Comparison of ENCODE assay signal across 8 mouse cellular contexts in genomic region chr6:118984181-118984901, GRCm38 (mm10).
DNase-seq lines count a peak whose midpoint lies in the region; ATAC-seq and TF ChIP-seq lines count a peak whose summit lies in the region.

No protein-coding gene starts in this region.

- TF ChIP-seq POLR2A in limb, embryonic 14.5 days (IDR thresholded peaks at IDR 0.05; ENCODE audit: borderline replicate concordance, extremely low read depth, insufficient read depth, insufficient read length), result no peak

- no peak for ATAC-seq in midbrain, embryonic 12.5 days (ENCODE audit: low FRiP score, low read depth)
- no peak for ATAC-seq in midbrain, embryonic 14.5 days (ENCODE audit: low FRiP score, low TSS enrichment)
- peak; percentile 49; the same call in 1 of the 2 replicates for ATAC-seq in limb, embryonic 14.5 days (ENCODE audit: low FRiP score, low read depth)

- 66% methylated on average over 11 of the region's 11 CpGs for WGBS in midbrain, embryonic 12.5 days
- 70% methylated on average over 11 of the region's 11 CpGs for WGBS in midbrain, embryonic 14.5 days
- 19% methylated on average over 11 of the region's 11 CpGs for WGBS in limb, embryonic 14.5 days

- H3K36me3 ChIP-seq in midbrain, embryonic 12.5 days, result no peaks in the 10 kb centered on the region
- no peaks in the 10 kb centered on the region for H3K36me3 ChIP-seq in midbrain, embryonic 14.5 days (ENCODE audit: control insufficient read depth, insufficient read depth, low read length)
- no peaks in the 10 kb centered on the region for H3K36me3 ChIP-seq in limb, embryonic 14.5 days (ENCODE audit: control insufficient read depth, insufficient read depth, low read length)

- no peak overlapping the region for H3K4me2 ChIP-seq in midbrain, embryonic 12.5 days (replicated peaks)
- H3K4me2 ChIP-seq in midbrain, embryonic 14.5 days (ENCODE audit: low read length), result no peak overlapping the region
- no peak overlapping the region for H3K4me2 ChIP-seq in limb, embryonic 14.5 days (replicated peaks; ENCODE audit: low read depth, low read length, severe bottlenecking)

- H3K4me3 ChIP-seq in midbrain, embryonic 12.5 days, result no peak overlapping the region
- no peak overlapping the region for H3K4me3 ChIP-seq in midbrain, embryonic 14.5 days (replicated peaks; ENCODE audit: low read depth, low read length)
- no peak overlapping the region for H3K4me3 ChIP-seq in limb, embryonic 14.5 days (replicated peaks; ENCODE audit: low read length)

- 0 out of 2 replicates have a peak overlapping the region, but pooled peaks have one; percentile 6 for H3K9ac ChIP-seq in midbrain, embryonic 12.5 days (replicated peaks)
- H3K9ac ChIP-seq in midbrain, embryonic 14.5 days (replicated peaks; ENCODE audit: low read length), result no peak overlapping the region
- H3K9ac ChIP-seq in limb, embryonic 14.5 days (ENCODE audit: low read depth, low read length, severe bottlenecking), result no peak overlapping the region

- H3K27me3 ChIP-seq in midbrain, embryonic 12.5 days, result 0 out of 2 replicates have a peak, but pooled peaks cover 3% of the 10 kb centered on the region
- no peaks in the 10 kb centered on the region for H3K27me3 ChIP-seq in midbrain, embryonic 14.5 days (ENCODE audit: control insufficient read depth, insufficient read depth, low read length)
- no peaks in the 10 kb centered on the region for H3K27me3 ChIP-seq in limb, embryonic 14.5 days (ENCODE audit: control insufficient read depth, insufficient read depth, low read length)

- H3K4me1 ChIP-seq in midbrain, embryonic 12.5 days, result 0 out of 2 replicates have a peak, but pooled peaks cover 5% of the 10 kb centered on the region
- 0 out of 2 replicates have a peak, but pooled peaks cover 4% of the 10 kb centered on the region for H3K4me1 ChIP-seq in midbrain, embryonic 14.5 days (ENCODE audit: control insufficient read depth, insufficient read depth, low read length)
- peaks cover 33% of the 10 kb centered on the region for H3K4me1 ChIP-seq in limb, embryonic 14.5 days (ENCODE audit: control insufficient read depth, insufficient read depth, low read length)

- no peak overlapping the region for H3K27ac ChIP-seq in midbrain, embryonic 12.5 days (replicated peaks)
- H3K27ac ChIP-seq in midbrain, embryonic 14.5 days (replicated peaks; ENCODE audit: low read depth, low read length), result no peak overlapping the region
- H3K27ac ChIP-seq in limb, embryonic 14.5 days (replicated peaks; ENCODE audit: low read depth, low read length), result peak overlapping the region; percentile 58; the same call in 1 of the 2 replicates

- DNase-seq in cerebellum, adult 11-12 months, result peak; percentile 45
- no peak for DNase-seq in cerebellum, adult 9-10 months
- no peak for DNase-seq in midbrain, embryonic 14.5 days
- DNase-seq in limb, embryonic 14.5 days (ENCODE audit: low spot score), result peak; percentile 57
- peak; percentile 27 for DNase-seq in yolk sac, embryonic 10.5 days (ENCODE audit: low spot score)
- no peak for DNase-seq in layer of hippocampus, adult 18-20 months (ENCODE audit: low spot score in 2 of 2)
- DNase-seq in kidney, postnatal 25 days, result no peak

- no peaks in the 10 kb centered on the region for H3K9me3 ChIP-seq in midbrain, embryonic 12.5 days
- no peaks in the 10 kb centered on the region for H3K9me3 ChIP-seq in midbrain, embryonic 14.5 days (ENCODE audit: control insufficient read depth, low read length)
- H3K9me3 ChIP-seq in limb, embryonic 14.5 days (ENCODE audit: control insufficient read depth, low read length), result no peaks in the 10 kb centered on the region

Comparison
In these comparisons a context has a peak if more than half of its experiments do, and no peak if none do; other contexts are left out.
1. DNase-seq: peak in cerebellum, adult 11-12 months (single experiment), limb, embryonic 14.5 days (single experiment) and yolk sac, embryonic 10.5 days (single experiment); none in cerebellum, adult 9-10 months (single experiment), midbrain, embryonic 14.5 days (single experiment), layer of hippocampus, adult 18-20 months (0 of 2) and kidney, postnatal 25 days (0 of 2).